Mouse (Mus musculus) neural tube, embryonic 11.5 days (tissue): ENCODE results near the gene Hoxa3. TPM values are rescaled to one million over a fixed set of nuclear protein-coding genes. Genes with fewer than 3 reads are reported as not detected.
A peak's percentile ranks its signal among the peaks of the same experiment; 100 is the strongest.

Experiments
- ATAC-seq: fragments of 200-750 bp; cut with Nextera tagmentation; 2 replicates; pipeline ENCODE4 v1.8.0; 2017; ENCODE audit warnings: moderate number of reproducible peaks, mild to moderate bottlenecking, moderate TSS enrichment, moderate library complexity; ENCODE audit not compliant: insufficient read depth, low FRiP score, low TSS enrichment
- DNase-seq: peaks from one replicate; pipeline ENCODE4 v3.0.0-alpha.2; 2015; ENCODE audit warnings: low spot score
- H3K27ac ChIP-seq: fragments of 300-500 bp; sonication (generic); 2 replicates; pipeline ENCODE4 v1.5.1; 2014; ENCODE audit warnings: low read depth, mild to moderate bottlenecking, low read length
- H3K27me3 ChIP-seq: fragments of 300-500 bp; sonication (generic); 2 replicates; pipeline ENCODE4 v1.6.1; 2014; ENCODE audit warnings: mild to moderate bottlenecking, low read length, mixed read lengths; ENCODE audit not compliant: control insufficient read depth, insufficient read depth
- H3K36me3 ChIP-seq: fragments of 300-500 bp; sonication (generic); 2 replicates; pipeline ENCODE4 v1.6.1; 2014; ENCODE audit warnings: mild to moderate bottlenecking, low read length, moderate library complexity, mixed read lengths; ENCODE audit not compliant: control insufficient read depth, insufficient read depth
- H3K4me1 ChIP-seq: fragments of 300-500 bp; sonication (generic); 2 replicates; pipeline ENCODE4 v1.6.1; 2014; ENCODE audit warnings: low read length, mixed read lengths; ENCODE audit not compliant: control insufficient read depth, insufficient read depth
- H3K4me2 ChIP-seq: fragments of 300-500 bp; sonication (generic); 2 replicates; pipeline ENCODE4 v1.6.1; 2014; ENCODE audit warnings: low read depth, mild to moderate bottlenecking, moderate library complexity
- H3K4me3 ChIP-seq: fragments of 300-500 bp; sonication (generic); 2 replicates; pipeline ENCODE4 v1.5.1; 2014; ENCODE audit warnings: low read depth, low read length
- H3K9ac ChIP-seq: fragments of 300-500 bp; sonication (generic); 2 replicates; pipeline ENCODE4 v1.6.1; 2014; ENCODE audit warnings: mild to moderate bottlenecking, low read length
- H3K9me3 ChIP-seq: fragments of 300-500 bp; sonication (generic); 2 replicates; pipeline ENCODE4 v1.6.1; 2016; ENCODE audit warnings: low read length; ENCODE audit not compliant: control insufficient read depth
- WGBS: fragments of 180-500 bp; shearing (Covaris S2); extraction: QIAGEN DNeasy Blood & Tissue Kit; methylation state at CpG from one replicate; pipeline ENCODE4 v1.1.7; 2014; 5-methylcytosine and 5-hydroxymethylcytosine counted together
- polyA plus RNA-seq: library from polyadenylated mRNA; unstranded; fragments of >200 nt; fragmentation: Nextera tagmentation; extraction: Ambion mirVana; gene quantifications from 2 replicates; pipeline ENCODE4 v1.2.1, GENCODE M21; 2014

The Hoxa3 gene
- polyA plus RNA-seq, 1 experiment from 2014 or later, result 20.2 TPM

DNA sequence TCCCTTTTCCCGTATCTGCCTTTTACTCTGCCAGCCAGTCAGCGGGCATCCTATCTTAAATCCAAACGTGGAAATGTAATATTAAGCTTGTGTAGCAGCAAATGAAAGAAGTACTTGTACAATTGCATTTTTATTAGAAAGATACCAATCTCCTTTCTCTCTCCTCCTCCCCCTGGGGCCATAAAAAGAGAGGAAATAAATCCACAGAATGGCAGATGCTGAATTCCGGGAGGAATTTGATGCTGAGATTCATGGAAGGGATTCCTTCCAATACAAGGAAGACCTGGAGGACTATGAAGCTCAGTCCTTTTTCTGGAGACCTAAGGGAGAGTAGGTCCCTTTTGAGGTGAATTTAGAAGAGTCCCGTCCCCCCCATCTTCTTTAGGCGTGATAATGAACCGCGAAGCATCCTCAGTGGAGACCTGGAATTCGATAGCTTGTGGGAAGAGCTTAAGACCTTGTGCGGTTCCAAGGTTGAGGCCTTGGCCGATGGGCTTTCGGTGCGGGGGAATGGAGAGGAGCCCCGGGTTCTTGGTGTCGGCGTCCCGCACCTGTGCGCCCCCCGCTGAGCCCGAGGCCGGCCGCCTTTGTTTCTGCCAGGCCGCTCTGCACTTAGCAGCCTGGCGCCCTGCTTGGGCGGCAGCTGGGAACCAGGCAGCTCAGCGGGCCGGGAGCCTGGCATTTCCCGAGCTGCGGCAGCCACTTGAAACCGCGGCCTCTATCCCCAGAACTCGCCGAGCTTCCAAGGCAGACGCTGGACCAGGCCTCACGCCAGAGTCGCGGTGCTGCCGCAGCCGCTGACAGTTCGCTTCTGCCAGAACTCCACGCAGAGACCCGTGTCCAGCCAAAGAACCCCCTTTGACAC, 44.7 kb downstream of the Hoxa3 start:
- H3K4me2 ChIP-seq, result peak overlapping the region; percentile 78
- no peaks in the 10 kb centered on the region for H3K27me3 ChIP-seq
- H3K9ac ChIP-seq, result peak overlapping the region; percentile 99

GRCm38 (mm10) chr6:52167736-52168161, 45.4 kb downstream of the Hoxa3 start:
- Histone ChIP-seq H3K27ac (peak overlapping the region; percentile 100), H3K4me1 (peaks cover 55% of the 10 kb centered on the region), H3K27me3 (no peaks in the 10 kb centered on the region), H3K4me3 (peak overlapping the region; percentile 91), H3K9me3 (no peaks in the 10 kb centered on the region), H3K9ac (peak overlapping the region; percentile 99), H3K36me3 (peaks cover 8% of the 10 kb centered on the region), H3K4me2 (peak overlapping the region; percentile 78)
- WGBS, result 2% methylated on average over 14 of the region's 14 CpGs
- peak; percentile 73 for DNase-seq
- no peak for ATAC-seq

More for the DNA sequence above, 44.7 kb downstream of the Hoxa3 start:
- peak overlapping the region; percentile 100 for H3K27ac ChIP-seq
- under 1% methylated on average over 42 of the region's 42 CpGs for WGBS
- H3K36me3 ChIP-seq, result peaks cover 8% of the 10 kb centered on the region
- ATAC-seq, result no peak
- H3K4me1 ChIP-seq, result peaks cover 52% of the 10 kb centered on the region
- peak; percentile 81 for DNase-seq
- no peaks in the 10 kb centered on the region for H3K9me3 ChIP-seq
- H3K4me3 ChIP-seq, result peak overlapping the region; percentile 91

DNA sequence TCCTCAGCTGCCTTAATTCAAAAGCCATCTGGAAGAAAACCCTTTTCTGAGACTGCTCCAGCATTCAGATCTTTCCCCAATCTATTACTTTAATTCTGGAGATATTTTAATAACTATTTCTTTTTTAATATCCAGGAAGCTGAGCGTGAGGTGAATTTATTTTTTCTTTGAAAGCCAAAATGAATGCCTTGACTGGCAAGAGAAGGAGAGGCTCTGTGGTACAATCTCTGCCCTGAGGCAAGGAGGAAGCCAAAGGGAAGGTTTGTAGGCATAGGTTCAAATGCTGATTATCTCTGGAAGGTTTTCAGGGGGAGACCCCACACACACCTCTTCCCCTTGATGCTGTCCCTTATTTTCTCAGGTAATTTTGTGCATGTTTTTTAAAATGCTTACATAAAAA, 46.0 kb downstream of the Hoxa3 start:
- Histone ChIP-seq H3K27me3 (no peaks in the 10 kb centered on the region), H3K4me1 (peaks cover 55% of the 10 kb centered on the region), H3K9me3 (no peaks in the 10 kb centered on the region), H3K4me3 (peak overlapping the region; percentile 91), H3K4me2 (peak overlapping the region; percentile 78), H3K27ac (peak overlapping the region; percentile 100), H3K9ac (peak overlapping the region; percentile 99), H3K36me3 (peaks cover 7% of the 10 kb centered on the region)
- ATAC-seq (no peak), DNase-seq (no peak)
- 21% methylated on average over 1 of the region's 1 CpGs for WGBS

DNA sequence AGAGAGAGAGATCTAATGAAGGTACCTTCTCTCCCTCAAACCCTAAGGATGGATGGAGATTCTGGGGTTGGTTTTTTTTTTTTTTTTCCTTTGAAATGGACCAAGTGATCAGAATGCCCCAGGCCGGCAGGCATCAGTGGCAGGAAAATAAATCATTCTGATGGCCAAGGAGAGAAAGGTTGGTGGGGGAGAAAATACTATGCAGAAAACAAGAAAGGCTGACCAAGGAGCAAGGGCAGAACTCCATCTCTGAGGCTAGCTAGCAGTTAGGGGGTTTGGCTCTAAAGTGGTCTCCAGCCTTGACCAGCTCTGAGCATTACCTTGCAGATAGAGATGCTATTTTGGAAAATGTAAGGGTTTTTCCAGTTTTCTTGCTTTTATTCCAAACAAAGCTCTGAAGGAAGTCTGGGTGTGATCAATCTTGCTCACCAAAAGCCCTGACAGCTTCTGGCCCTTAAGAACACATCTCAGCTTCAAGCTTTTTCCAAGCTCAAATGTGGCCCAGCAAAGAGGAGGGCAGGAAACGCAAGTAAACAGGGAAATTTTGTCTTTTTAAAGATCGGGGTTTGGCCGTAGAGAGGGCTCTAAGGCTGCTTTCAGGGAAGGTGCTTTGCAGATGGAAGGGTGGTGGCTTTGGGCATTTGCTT, 46.6 kb downstream of the Hoxa3 start:
- H3K27me3 ChIP-seq, result no peaks in the 10 kb centered on the region
- H3K9me3 ChIP-seq, result no peaks in the 10 kb centered on the region
- peak overlapping the region; percentile 100 for H3K27ac ChIP-seq
- ATAC-seq, result no peak
- H3K4me1 ChIP-seq, result peaks cover 52% of the 10 kb centered on the region
- H3K9ac ChIP-seq, result peak overlapping the region; percentile 99
- peak; percentile 68 for DNase-seq
- 2% methylated on average over 4 of the region's 4 CpGs for WGBS
- peak overlapping the region; percentile 78 for H3K4me2 ChIP-seq
- H3K4me3 ChIP-seq, result peak overlapping the region; percentile 91
- H3K36me3 ChIP-seq, result peaks cover 5% of the 10 kb centered on the region; the same call in 1 of the 2 replicates

DNA sequence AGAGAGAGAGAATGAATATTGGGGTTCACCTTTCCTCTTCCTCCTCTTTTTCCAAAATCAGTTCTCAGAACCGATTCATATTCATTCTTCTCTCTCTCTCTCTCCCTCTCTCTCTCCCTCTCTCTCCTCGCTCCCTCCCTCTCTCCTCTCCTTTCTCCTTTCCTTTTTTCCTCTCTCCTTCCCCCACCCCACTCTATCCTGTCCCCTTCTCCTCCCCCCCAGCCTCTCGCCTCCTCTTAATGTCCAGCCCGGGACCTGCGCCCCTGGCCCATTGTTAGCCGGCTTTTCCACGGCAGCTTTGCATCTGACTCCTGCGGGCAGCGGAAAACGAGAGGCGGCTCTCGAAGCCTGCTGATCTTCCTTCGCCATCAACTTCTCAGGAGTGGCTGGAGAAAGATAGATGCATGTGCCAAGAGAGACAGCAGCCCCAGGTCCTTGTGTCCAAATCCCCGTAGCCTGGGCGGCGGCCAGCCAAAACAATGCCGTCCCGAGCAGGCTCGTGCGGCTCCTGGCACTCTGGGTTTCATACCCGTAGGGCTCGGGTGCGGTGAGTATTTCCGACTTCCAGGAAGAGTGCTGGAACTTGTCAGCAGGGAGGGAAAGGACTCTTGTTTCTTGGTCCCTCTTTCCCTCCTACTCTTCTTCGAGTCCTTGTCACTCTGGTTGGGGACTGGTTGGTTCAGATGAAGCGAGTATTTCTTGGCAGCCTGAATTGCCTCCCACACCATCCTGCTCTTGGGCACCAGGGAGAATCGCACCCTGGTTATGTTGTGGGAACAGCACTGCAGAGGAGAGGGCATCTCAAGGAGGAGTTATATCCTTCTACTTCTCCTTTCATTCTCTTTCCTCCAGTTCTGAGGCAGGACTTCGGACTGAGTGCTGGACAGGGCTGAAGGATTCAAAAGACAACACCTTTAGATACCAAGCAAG, 47.4 kb downstream of the Hoxa3 start:
- peak; percentile 74 for DNase-seq
- WGBS, result under 1% methylated on average over 28 of the region's 28 CpGs
- peaks cover 44% of the 10 kb centered on the region for H3K4me1 ChIP-seq
- H3K27ac ChIP-seq, result peak overlapping the region; percentile 100
- H3K27me3 ChIP-seq, result no peaks in the 10 kb centered on the region
- peak overlapping the region; percentile 78 for H3K4me2 ChIP-seq
- peak overlapping the region; percentile 91 for H3K4me3 ChIP-seq
- H3K36me3 ChIP-seq, result peaks cover 5% of the 10 kb centered on the region; the same call in 1 of the 2 replicates
- H3K9me3 ChIP-seq, result no peaks in the 10 kb centered on the region
- H3K9ac ChIP-seq, result peak overlapping the region; percentile 99
- ATAC-seq, result no peak

GRCm38 (mm10) chr6:52164626-52165440, 48.3 kb downstream of the Hoxa3 start, which contains the start of gene Hoxa2:
Gene Hoxa2, minus strand, starts transcription at chr6:52164831.
- DNase-seq (peak; percentile 91), ATAC-seq (peak; percentile 71)
- Histone ChIP-seq H3K4me1 (peaks cover 43% of the 10 kb centered on the region), H3K4me3 (peak within 1 kb of the TSS; percentile 91), H3K27ac (peak within 1 kb of the TSS; percentile 100), H3K9me3 (no peaks in the 10 kb centered on the region), H3K4me2 (peak within 1 kb of the TSS; percentile 78), H3K9ac (peak within 1 kb of the TSS; percentile 99), H3K27me3 (no peaks in the 10 kb centered on the region), H3K36me3 (peaks cover 2% of the 10 kb centered on the region; the same call in 1 of the 2 replicates)
- under 1% methylated on average over 25 of the region's 25 CpGs for WGBS

DNA sequence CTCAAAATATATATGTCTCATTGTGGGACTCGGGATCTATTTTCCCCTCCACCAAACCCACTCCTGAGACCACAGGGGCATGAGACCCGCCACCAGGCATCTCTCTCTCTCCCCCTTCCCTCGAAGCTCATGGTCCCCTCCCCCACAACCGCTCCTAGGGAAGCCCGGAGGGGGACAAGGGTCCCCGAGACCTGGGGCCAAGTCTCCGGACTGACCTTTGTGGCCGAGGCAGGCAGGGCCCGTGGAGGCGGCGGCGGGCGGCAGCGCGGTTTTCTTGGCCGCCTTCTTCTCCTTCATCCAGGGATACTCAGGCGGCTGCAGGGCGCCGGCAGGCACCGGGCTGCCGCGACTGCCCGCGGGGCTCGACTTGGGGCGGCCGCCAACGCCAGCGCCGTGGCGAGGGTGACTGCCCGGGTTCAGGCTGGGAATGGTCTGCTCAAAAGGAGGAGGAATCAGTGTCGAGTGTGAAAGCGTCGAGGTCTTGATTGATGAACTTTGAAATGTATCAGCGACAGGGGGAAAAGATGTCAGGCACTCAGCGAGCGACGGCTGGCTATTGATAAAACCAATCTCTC, 49.0 kb downstream of the Hoxa3 start:
- Histone ChIP-seq H3K4me2 (peak overlapping the region; percentile 78), H3K27ac (peak overlapping the region; percentile 100), H3K9me3 (no peaks in the 10 kb centered on the region), H3K4me1 (peaks cover 44% of the 10 kb centered on the region), H3K36me3 (no peaks in the 10 kb centered on the region; the same call in 1 of the 2 replicates), H3K4me3 (peak overlapping the region; percentile 91), H3K9ac (peak overlapping the region; percentile 99), H3K27me3 (no peaks in the 10 kb centered on the region)
- ATAC-seq (peak; percentile 35), DNase-seq (peak; percentile 82)
- WGBS, result under 1% methylated on average over 39 of the region's 39 CpGs
